Mouse (Mus musculus): ENCODE results near the gene Chchd6. TPM values are rescaled to one million over a fixed set of nuclear protein-coding genes. Genes with fewer than 3 reads are reported as not detected.

Gene Chchd6
- polyA plus RNA-seq, 3 experiments from 2014 or later, result 3.0 to 5.3 (median 3.6) TPM

DNA sequence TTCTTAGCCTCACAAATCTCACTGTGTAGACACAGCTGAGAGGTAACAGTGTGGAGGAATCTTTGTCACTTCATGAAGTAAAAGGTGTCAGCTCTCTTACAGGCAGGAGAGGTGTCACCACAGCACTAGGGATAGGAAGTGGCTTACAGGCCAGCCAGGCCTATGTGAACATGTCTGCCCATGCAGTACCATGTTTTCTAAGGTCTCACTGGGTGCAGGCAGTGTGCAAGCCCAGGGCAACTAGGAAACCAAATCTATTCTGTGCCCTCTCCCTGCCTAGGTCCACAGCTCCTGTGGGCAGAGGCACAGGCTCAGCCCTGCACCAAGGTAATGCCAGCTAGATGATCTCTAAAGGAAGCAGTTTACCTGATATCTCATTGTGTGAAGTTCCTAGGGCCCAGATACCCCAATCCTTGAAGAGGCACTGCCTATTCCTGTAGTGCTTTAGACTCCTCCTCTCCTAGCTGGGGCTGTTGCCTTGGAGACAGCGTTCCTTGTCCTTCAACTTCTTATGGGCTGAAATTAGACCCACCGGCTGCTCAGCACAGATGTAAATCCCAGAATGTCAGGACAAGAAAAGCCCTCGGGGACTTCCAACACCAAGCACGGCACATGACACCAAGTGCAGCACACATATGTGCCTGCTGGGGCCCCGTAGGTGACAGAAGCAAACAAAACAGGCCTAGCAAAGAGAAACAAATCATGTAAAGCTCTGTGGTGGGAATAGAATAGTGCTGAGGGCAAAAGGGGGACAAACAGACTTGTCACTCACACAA lies 10.6 kb downstream of the Chchd6 start:
- ATAC-seq, result no peak

DNA sequence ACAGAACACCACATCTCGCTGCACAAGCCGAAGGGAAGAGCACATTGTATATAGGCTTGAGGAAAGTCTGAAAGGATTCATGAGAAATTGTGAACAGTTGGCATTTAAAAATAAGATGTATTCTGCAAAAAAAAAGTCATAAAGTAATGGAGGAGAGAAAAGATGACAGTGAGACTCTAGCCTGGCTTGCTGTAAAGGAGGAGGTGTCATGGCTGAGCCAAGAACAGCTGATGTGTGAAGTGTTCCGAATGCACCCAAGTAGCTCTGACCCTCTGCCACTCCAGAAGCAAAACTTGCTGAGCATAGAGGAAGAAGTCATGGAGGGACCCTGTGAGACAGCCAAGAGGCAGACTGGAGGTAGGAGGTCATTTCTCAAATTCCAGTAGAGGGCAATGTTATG lies 12.3 kb downstream of the Chchd6 start:
- no peak for ATAC-seq

GRCm38 (mm10) chr6:89574641-89575040 lies 20.8 kb downstream of the Chchd6 start:
- ATAC-seq, result no peak

- ATAC-seq, result no peak
Observed at GRCm38 (mm10) chr6:89573768-89574167, 21.7 kb downstream of the Chchd6 start.

DNA sequence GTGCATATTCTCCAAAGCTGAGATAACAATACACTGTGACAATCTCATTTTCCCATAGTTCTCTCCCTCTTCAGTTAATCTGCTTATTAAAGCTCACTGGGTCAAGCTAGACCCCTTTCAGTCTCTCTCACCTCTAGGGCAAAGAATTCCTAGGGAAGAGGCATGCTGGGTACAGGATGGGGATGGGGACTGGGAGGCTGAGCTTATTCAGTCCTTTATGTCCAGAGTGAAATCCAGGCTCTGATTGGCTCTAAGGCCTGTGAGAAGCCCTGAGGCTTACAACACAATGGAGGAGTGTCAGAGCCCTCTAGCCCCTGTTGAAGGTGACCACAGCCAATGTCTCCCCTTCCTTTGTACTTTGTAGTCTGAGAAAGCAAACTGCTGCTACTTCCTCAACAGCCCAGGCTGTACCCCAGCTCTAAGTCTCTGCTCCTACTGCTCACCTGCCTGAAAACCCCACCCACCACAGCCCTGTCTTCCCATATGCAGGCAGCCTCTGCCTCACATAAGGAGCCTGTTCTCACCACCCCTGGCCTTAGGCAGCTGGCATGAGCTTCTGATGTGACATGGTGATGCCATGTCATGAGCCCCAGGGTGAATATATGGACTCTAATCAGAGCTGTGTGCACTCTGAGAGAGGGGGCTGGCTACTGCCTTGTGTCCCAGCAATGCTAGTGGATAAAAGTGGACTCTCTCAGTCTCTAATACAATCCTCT lies 22.4 kb downstream of the Chchd6 start:
- no peak for ATAC-seq

- no peak for ATAC-seq
Observed at GRCm38 (mm10) chr6:89569370-89569769, 26.1 kb downstream of the Chchd6 start.

DNA sequence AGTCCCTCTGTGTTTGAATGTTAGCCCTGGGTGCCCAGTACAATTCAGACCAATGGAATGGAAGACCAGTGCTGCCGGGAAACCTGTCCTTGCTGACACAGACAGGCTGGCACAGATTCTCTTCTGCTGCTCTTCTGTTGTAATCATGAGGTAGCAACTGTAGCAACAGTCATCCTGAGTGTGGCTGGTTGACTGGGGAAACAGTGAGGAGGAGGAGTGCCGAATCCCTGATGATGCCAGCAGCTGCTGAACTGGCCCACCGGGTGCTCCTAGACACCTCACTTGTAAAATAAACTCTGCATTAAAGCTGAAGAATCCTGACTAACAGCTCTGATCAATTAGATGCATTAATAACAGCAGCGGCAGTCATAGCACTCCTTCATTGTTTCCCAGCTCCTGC lies 28.7 kb downstream of the Chchd6 start:
- ATAC-seq, result no peak

DNA sequence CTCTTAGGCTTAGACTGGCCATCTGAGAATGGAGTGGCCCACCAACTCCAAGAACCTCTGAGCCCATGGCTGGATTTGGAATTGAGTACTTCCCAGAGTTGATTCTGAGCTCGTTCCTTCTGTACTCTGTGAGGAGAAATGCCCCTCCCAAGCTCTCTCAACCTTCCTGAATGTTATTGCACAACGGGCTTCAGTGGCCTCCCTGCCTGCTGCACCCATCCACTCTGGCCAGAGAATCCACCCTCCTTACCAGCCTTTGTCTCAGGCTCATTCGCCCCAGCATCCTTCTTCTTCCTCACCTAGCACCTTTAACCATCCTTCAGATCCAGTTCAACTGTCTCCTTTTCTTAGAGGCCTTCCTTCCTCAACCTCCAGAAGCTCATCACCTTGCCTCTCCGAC lies 32.1 kb downstream of the Chchd6 start:
- no peak for ATAC-seq

- no peak for ATAC-seq
Observed at GRCm38 (mm10) chr6:89560826-89561225, 34.6 kb downstream of the Chchd6 start.

DNA sequence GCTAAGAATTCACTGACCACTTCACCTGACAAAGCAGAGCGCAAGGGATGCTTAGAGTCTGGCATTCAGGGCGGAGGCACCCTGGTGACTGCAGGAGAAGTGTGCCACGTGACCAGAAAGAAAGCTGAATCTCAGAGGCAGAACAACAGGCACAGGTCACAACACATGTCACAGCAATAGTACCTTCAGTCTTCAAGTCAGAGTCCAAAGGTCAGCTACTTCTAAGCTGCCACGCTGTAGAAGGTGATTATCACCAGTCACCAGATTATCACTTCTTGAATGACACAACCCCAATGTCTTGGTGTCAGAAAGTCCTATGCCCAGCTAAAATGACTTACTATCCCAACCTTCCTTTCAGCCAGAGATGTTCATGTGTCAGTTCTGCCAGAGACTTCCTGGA lies 37.8 kb downstream of the Chchd6 start:
- no peak for ATAC-seq

DNA sequence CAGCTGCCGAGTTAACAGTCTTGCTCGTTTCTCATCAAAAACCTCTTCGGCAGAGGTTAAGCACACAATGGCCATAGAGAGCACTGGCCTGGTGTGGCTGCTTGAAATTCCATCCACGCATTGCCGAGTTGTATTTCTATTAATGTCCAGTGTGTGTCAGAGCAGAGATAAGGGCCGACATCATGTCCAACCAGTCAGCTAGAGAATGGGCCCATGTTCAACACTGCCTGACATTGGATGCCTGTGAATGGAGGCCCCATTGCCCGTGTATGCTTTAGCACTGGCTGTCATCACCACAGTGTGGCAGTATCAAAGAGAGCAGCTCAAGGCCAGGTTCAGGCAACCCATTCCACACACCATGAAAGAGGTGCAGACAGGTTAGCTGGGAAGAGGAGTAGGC lies 38.9 kb downstream of the Chchd6 start:
- ATAC-seq, result no peak

DNA sequence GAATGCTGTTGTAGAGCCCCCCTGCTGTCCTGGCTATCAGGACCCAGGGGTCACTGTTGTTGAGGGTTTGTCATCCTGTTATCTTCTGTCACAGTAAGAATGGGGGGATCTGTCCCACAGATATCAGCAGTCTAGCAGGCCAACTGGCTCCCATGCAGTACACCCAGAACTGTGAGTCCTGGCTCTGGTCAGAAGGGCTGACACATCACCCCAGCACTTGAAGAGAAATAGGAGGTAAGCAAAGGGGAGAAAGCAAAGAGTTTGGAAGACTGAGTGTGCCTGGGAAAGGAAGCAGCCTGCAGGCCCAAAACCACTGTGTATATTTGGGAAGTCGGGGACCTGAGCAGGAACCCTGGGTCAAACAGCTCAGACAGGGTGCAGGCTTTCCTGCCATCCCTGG lies 39.5 kb downstream of the Chchd6 start:
- ATAC-seq, result no peak

DNA sequence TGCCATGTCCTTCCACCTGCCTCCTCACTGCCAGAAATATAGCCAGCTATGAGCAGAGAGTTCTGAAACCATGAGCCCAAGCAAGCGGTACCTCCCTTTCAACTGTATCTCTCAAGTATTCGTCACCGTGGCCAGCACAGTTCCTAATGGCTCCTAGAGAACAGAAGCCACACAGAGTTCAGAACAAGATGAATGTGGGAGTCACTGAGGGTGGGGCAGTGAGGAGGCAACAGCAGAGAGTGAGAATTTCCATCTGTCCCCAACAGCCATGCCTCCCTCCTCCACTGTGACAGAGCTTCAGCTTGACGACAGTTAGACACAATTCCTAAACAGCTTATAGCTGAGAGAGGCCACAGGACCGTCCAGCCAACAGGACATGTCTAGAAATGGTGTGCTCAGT lies 41.4 kb downstream of the Chchd6 start:
- no peak for ATAC-seq

- ATAC-seq, result no peak
Observed at GRCm38 (mm10) chr6:89553012-89553704, 42.3 kb downstream of the Chchd6 start.

GRCm38 (mm10) chr6:89552321-89553011 lies 43.0 kb downstream of the Chchd6 start:
- ATAC-seq, result no peak

DNA sequence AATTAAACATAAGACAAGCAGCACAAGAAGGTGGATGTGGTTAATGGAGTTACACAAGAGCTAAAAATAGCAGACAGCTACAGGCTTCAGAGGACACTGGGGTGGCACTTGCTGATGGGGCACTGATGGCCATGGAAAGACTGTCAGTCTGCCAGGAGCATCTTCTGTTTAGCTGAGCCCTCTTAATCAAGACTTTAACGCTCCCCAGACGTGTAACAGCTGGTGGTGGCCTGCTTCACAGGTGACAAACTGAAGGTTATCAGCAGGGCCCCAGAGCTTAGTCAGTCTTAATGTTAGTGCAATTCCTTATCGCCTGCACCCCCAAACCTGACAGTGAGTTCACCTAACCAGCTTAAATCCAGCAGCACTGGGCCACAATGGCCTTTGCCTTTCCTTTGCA lies 46.3 kb downstream of the Chchd6 start:
- no peak for ATAC-seq

- no peak for ATAC-seq
Observed at GRCm38 (mm10) chr6:89547951-89548350, 47.5 kb downstream of the Chchd6 start.

DNA sequence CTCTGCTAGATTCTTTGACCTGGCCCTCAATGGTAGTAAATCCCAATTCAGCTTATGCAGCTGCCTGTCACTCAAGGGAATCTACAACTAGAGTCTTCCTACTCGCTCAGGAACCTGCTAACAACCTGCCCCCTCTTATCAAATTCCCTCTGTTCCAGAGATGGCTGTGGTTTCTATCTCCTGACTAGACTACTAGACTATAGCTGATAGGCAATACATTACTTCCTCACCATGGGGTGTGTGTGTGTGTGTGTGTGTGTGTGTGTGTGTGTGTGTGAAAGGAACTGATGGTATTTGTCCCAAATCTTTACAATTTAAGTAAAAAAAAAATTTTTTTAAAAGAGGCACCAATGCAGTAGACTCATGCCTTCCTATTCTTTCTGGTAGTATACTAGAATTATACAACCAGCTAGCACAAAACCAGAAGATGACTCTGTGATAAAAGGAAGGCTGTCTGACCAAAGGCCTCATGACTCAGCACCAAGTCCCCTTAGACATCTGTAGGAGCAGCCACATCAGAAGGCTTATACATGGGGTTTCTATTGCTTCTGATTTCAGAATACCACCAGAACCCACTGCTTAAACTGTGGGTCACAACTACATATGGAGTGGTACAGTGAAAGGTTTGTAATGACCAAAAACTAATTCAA lies 57.2 kb downstream of the Chchd6 start:
- ATAC-seq, result no peak

DNA sequence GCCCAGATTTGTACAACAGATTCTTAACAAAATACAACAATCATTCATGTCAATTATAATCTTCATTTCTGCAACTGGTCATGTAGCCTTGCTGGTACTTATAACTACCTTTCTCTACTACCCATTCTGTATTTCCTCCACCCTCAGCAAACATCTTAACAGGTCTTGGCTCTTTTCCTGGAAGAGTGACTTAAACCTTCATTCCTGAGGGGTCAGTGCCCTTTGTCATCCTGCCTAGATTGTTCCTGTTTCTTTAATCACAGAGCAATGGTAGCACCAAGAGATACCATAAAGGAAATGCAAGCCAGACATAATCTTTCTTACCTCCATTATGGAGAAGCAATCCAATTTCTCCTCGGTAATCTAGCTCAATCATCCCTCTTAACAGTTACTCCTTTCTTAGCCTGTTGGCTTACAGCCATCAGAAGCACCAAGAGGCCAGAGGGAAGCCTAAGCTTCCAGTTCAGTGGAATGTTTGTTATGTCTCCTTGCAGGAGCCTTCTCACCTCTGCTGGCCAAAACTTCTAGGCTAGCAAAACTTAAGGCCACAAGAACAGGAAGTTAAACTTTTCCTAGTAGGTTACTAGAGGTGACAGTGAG lies 59.7 kb downstream of the Chchd6 start:
- no peak for ATAC-seq

DNA sequence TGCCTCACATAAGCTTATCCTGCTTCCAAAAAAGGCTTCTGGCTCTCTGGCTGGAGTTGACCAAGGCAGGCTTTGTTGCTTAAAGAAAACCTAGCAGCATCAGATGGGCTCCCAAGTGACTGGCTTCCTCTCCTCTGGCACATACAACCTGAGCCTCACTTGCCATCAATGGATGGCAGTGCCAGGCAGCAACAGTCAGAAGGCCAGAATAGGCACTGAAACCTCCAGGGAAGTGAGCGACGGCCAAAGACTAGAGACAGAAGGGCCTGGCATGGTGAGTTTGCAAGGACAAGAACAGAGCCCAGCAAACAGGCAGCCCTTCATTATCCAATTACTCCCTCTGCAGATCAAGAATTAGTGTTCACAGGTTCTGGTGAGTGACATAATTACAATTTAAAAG lies 70.7 kb downstream of the Chchd6 start:
- ATAC-seq, result no peak

- ATAC-seq, result no peak
Observed at GRCm38 (mm10) chr6:89510154-89510553, 85.3 kb downstream of the Chchd6 start.

GRCm38 (mm10) chr6:89508725-89509124 lies 86.7 kb downstream of the Chchd6 start:
- ATAC-seq, result no peak

All from inflammation-experienced regulatory T-cells, adult 6 months (primary cell).